Mouse (Mus musculus) hindbrain, embryonic 12.5 days (tissue): ENCODE results near the gene Foxp1. TPM values are rescaled to one million over a fixed set of nuclear protein-coding genes. Genes with fewer than 3 reads are reported as not detected.

Experiments used
- ATAC-seq: fragments of 200-750 bp; cut with Nextera tagmentation; 2 replicates; pipeline ENCODE4 v1.8.0; 2017; ENCODE audit warnings: moderate TSS enrichment; ENCODE audit not compliant: low FRiP score
- H3K27ac ChIP-seq: fragments of 300-500 bp; sonication (generic); 2 replicates; pipeline ENCODE4 v1.5.1; 2016; ENCODE audit warnings: mild to moderate bottlenecking
- H3K27me3 ChIP-seq: fragments of 300-500 bp; sonication (generic); 2 replicates; pipeline ENCODE4 v1.6.1; 2016; ENCODE audit warnings: mild to moderate bottlenecking
- H3K36me3 ChIP-seq: fragments of 300-500 bp; sonication (generic); 2 replicates; pipeline ENCODE4 v1.6.1; 2016; ENCODE audit warnings: mild to moderate bottlenecking
- H3K4me1 ChIP-seq: fragments of 300-500 bp; sonication (generic); 2 replicates; pipeline ENCODE4 v1.6.1; 2016
- H3K4me2 ChIP-seq: fragments of 300-500 bp; sonication (generic); replicated peaks from 2 replicates; pipeline ENCODE4 v1.6.1; 2016; ENCODE audit warnings: mild to moderate bottlenecking
- H3K4me3 ChIP-seq: fragments of 300-500 bp; sonication (generic); 2 replicates; pipeline ENCODE4 v1.5.1; 2016; ENCODE audit warnings: mild to moderate bottlenecking
- H3K9ac ChIP-seq: fragments of 300-500 bp; sonication (generic); 2 replicates; pipeline ENCODE4 v1.6.1; 2016; ENCODE audit warnings: mild to moderate bottlenecking, moderate library complexity
- H3K9me3 ChIP-seq: fragments of 300-500 bp; sonication (generic); replicated peaks from 2 replicates; pipeline ENCODE4 v1.6.1; 2016; ENCODE audit warnings: mild to moderate bottlenecking
- WGBS: fragments of 180-500 bp; shearing (Covaris S2); methylation state at CpG from one replicate; pipeline ENCODE4 v1.1.7; 2016; 5-methylcytosine and 5-hydroxymethylcytosine counted together
- polyA plus RNA-seq: library from polyadenylated mRNA; unstranded; fragments of >200 nt; fragmentation: Nextera tagmentation; extraction: Ambion mirVana; gene quantifications from 2 replicates; pipeline ENCODE4 v1.2.1, GENCODE M21; 2016

The Foxp1 gene
- polyA plus RNA-seq, 1 experiment from 2014 or later, result 87.6 TPM

- WGBS, result 86% methylated on average over 7 of the region's 7 CpGs
- H3K4me2 ChIP-seq, result no peak overlapping the region
- H3K4me1 ChIP-seq, result no peaks in the 10 kb centered on the region
- H3K36me3 ChIP-seq, result no peaks in the 10 kb centered on the region
- H3K9me3 ChIP-seq, result no peaks in the 10 kb centered on the region
- no peak overlapping the region for H3K9ac ChIP-seq
- no peak overlapping the region for H3K27ac ChIP-seq
- ATAC-seq, result no peak
- no peak overlapping the region for H3K4me3 ChIP-seq
- H3K27me3 ChIP-seq, result no peaks in the 10 kb centered on the region
These were observed 376.1 kb downstream of the Foxp1 start for GRCm38 (mm10) chr6:99146400-99146905.

- H3K27me3 ChIP-seq, result no peaks in the 10 kb centered on the region
- H3K9me3 ChIP-seq, result no peaks in the 10 kb centered on the region
- 80% methylated on average over 7 of the region's 7 CpGs for WGBS
- no peak overlapping the region for H3K9ac ChIP-seq
- H3K4me3 ChIP-seq, result no peak overlapping the region
- ATAC-seq, result no peak
- no peaks in the 10 kb centered on the region for H3K36me3 ChIP-seq
- H3K4me1 ChIP-seq, result no peaks in the 10 kb centered on the region
- H3K4me2 ChIP-seq, result no peak overlapping the region
- no peak overlapping the region for H3K27ac ChIP-seq
These were observed 377.5 kb downstream of the Foxp1 start for GRCm38 (mm10) chr6:99145033-99145432.

GRCm38 (mm10) chr6:99143756-99144036 is 378.8 kb downstream of the Foxp1 start:
- Histone ChIP-seq H3K4me3 (no peak overlapping the region), H3K4me2 (no peak overlapping the region), H3K27ac (no peak overlapping the region), H3K27me3 (no peaks in the 10 kb centered on the region), H3K36me3 (no peaks in the 10 kb centered on the region), H3K9me3 (no peaks in the 10 kb centered on the region), H3K9ac (no peak overlapping the region), H3K4me1 (no peaks in the 10 kb centered on the region)
- WGBS, result 78% methylated on average over 4 of the region's 4 CpGs
- ATAC-seq, result no peak

- Histone ChIP-seq H3K36me3 (no peaks in the 10 kb centered on the region), H3K4me1 (peaks cover 3% of the 10 kb centered on the region; the same call in 1 of the 2 replicates), H3K9me3 (no peaks in the 10 kb centered on the region), H3K9ac (no peak overlapping the region), H3K4me3 (no peak overlapping the region), H3K27me3 (no peaks in the 10 kb centered on the region), H3K27ac (no peak overlapping the region), H3K4me2 (no peak overlapping the region)
- ATAC-seq, result no peak
- whole genome bisulfite sequencing, result 73% methylated on average over 10 of the region's 10 CpGs
These were observed 379.4 kb downstream of the Foxp1 start for GRCm38 (mm10) chr6:99142900-99143755.

GRCm38 (mm10) chr6:99138041-99138440 is 384.5 kb downstream of the Foxp1 start:
- no peak overlapping the region for H3K4me3 ChIP-seq
- H3K27me3 ChIP-seq, result no peaks in the 10 kb centered on the region
- H3K4me1 ChIP-seq, result peaks cover 43% of the 10 kb centered on the region
- H3K9me3 ChIP-seq, result no peaks in the 10 kb centered on the region
- H3K27ac ChIP-seq, result no peak overlapping the region
- no peak overlapping the region for H3K9ac ChIP-seq
- ATAC-seq, result no peak
- WGBS, result 55% methylated on average over 11 of the region's 11 CpGs
- no peaks in the 10 kb centered on the region for H3K36me3 ChIP-seq
- no peak overlapping the region for H3K4me2 ChIP-seq

- Histone ChIP-seq H3K9ac (no peak overlapping the region), H3K4me1 (peaks cover 43% of the 10 kb centered on the region), H3K27me3 (no peaks in the 10 kb centered on the region), H3K4me2 (no peak overlapping the region), H3K36me3 (no peaks in the 10 kb centered on the region), H3K4me3 (no peak overlapping the region), H3K27ac (no peak overlapping the region), H3K9me3 (no peaks in the 10 kb centered on the region)
- WGBS, result 74% methylated on average over 11 of the region's 11 CpGs
- ATAC-seq, result no peak
These were observed 385.4 kb downstream of the Foxp1 start for GRCm38 (mm10) chr6:99137071-99137470.

- Histone ChIP-seq H3K36me3 (no peaks in the 10 kb centered on the region), H3K9me3 (no peaks in the 10 kb centered on the region), H3K4me3 (no peak overlapping the region), H3K4me2 (no peak overlapping the region), H3K9ac (no peak overlapping the region), H3K27ac (peak overlapping the region; percentile 18; the same call in 1 of the 2 replicates), H3K4me1 (peaks cover 49% of the 10 kb centered on the region), H3K27me3 (no peaks in the 10 kb centered on the region)
- ATAC-seq, result peak; percentile 54
- WGBS, result 10% methylated on average over 11 of the region's 11 CpGs
These were observed 386.4 kb downstream of the Foxp1 start for GRCm38 (mm10) chr6:99135938-99136729.

- Histone ChIP-seq H3K4me1 (peaks cover 36% of the 10 kb centered on the region), H3K4me3 (no peak overlapping the region), H3K9me3 (no peaks in the 10 kb centered on the region), H3K27ac (no peak overlapping the region), H3K36me3 (no peaks in the 10 kb centered on the region), H3K9ac (no peak overlapping the region), H3K27me3 (no peaks in the 10 kb centered on the region), H3K4me2 (no peak overlapping the region)
- no peak for ATAC-seq
- WGBS, result 64% methylated on average over 4 of the region's 4 CpGs
These were observed 390.7 kb downstream of the Foxp1 start for GRCm38 (mm10) chr6:99131815-99132214.

- 61% methylated on average over 10 of the region's 10 CpGs for WGBS
- no peak for ATAC-seq
- H3K36me3 ChIP-seq, result no peaks in the 10 kb centered on the region
- no peak overlapping the region for H3K9ac ChIP-seq
- H3K27me3 ChIP-seq, result no peaks in the 10 kb centered on the region
- no peak overlapping the region for H3K27ac ChIP-seq
- H3K4me3 ChIP-seq, result no peak overlapping the region
- peaks cover 27% of the 10 kb centered on the region for H3K4me1 ChIP-seq
- no peaks in the 10 kb centered on the region for H3K9me3 ChIP-seq
- no peak overlapping the region for H3K4me2 ChIP-seq
These were observed 391.6 kb downstream of the Foxp1 start for GRCm38 (mm10) chr6:99130758-99131410.

GRCm38 (mm10) chr6:99126717-99127116 is 395.8 kb downstream of the Foxp1 start:
- no peak overlapping the region for H3K4me2 ChIP-seq
- peaks cover 4% of the 10 kb centered on the region; the same call in 1 of the 2 replicates for H3K4me1 ChIP-seq
- 86% methylated on average over 9 of the region's 9 CpGs for WGBS
- no peak for ATAC-seq
- H3K27me3 ChIP-seq, result no peaks in the 10 kb centered on the region
- H3K36me3 ChIP-seq, result no peaks in the 10 kb centered on the region
- no peak overlapping the region for H3K9ac ChIP-seq
- H3K27ac ChIP-seq, result no peak overlapping the region
- H3K9me3 ChIP-seq, result no peaks in the 10 kb centered on the region
- H3K4me3 ChIP-seq, result no peak overlapping the region

- H3K4me2 ChIP-seq, result no peak overlapping the region
- no peak overlapping the region for H3K27ac ChIP-seq
- ATAC-seq, result no peak
- H3K9ac ChIP-seq, result no peak overlapping the region
- H3K9me3 ChIP-seq, result no peaks in the 10 kb centered on the region
- H3K4me1 ChIP-seq, result no peaks in the 10 kb centered on the region
- H3K36me3 ChIP-seq, result no peaks in the 10 kb centered on the region
- H3K27me3 ChIP-seq, result no peaks in the 10 kb centered on the region
- no peak overlapping the region for H3K4me3 ChIP-seq
- 92% methylated on average over 8 of the region's 8 CpGs for WGBS
These were observed 401.4 kb downstream of the Foxp1 start for GRCm38 (mm10) chr6:99120776-99121766.
